Mouse (Mus musculus) heart, embryonic 11.5 days (tissue): ENCODE results near the gene Slc4a2. TPM values are rescaled to one million over a fixed set of nuclear protein-coding genes. Genes with fewer than 3 reads are reported as not detected.
A peak's percentile ranks its signal among the peaks of the same experiment; 100 is the strongest.
"Not testable (repeated sequence)": the region's sequence is repeated elsewhere in the genome, so short reads cannot be mapped to it uniquely, and the experiment has no call there.

Source experiments
- ATAC-seq: fragments of 200-750 bp; cut with Nextera tagmentation; replicated peaks from 2 replicates; pipeline ENCODE4 v1.8.0; 2017; ENCODE audit warnings: moderate library complexity; ENCODE audit not compliant: insufficient number of reproducible peaks, low FRiP score, low TSS enrichment
- H3K27ac ChIP-seq: fragments of 300-500 bp; sonication (generic); 2 replicates; pipeline ENCODE4 v1.5.1; 2014; ENCODE audit warnings: mild to moderate bottlenecking, low read depth, low read length
- H3K27me3 ChIP-seq: fragments of 300-500 bp; sonication (generic); 2 replicates; pipeline ENCODE4 v1.6.1; 2014; ENCODE audit warnings: mild to moderate bottlenecking, low read length, mixed read lengths; ENCODE audit not compliant: control insufficient read depth, insufficient read depth
- H3K36me3 ChIP-seq: fragments of 300-500 bp; sonication (generic); 2 replicates; pipeline ENCODE4 v1.6.1; 2014; ENCODE audit warnings: mild to moderate bottlenecking, low read length, moderate library complexity, mixed read lengths; ENCODE audit not compliant: control insufficient read depth, insufficient read depth
- H3K4me1 ChIP-seq: fragments of 300-500 bp; sonication (generic); 2 replicates; pipeline ENCODE4 v1.6.1; 2014; ENCODE audit warnings: low read length; ENCODE audit not compliant: control insufficient read depth, insufficient read depth
- H3K4me2 ChIP-seq: fragments of 300-500 bp; sonication (generic); 2 replicates; pipeline ENCODE4 v1.6.1; 2014; ENCODE audit warnings: mild to moderate bottlenecking, moderate library complexity
- H3K4me3 ChIP-seq: fragments of 300-500 bp; sonication (generic); 2 replicates; pipeline ENCODE4 v1.5.1; 2014; ENCODE audit warnings: low read depth, low read length
- H3K9ac ChIP-seq: fragments of 300-500 bp; sonication (generic); 2 replicates; pipeline ENCODE4 v1.6.1; 2014; ENCODE audit warnings: mild to moderate bottlenecking, low read depth, low read length, moderate library complexity
- H3K9me3 ChIP-seq: fragments of 300-500 bp; sonication (generic); replicated peaks from 2 replicates; pipeline ENCODE4 v1.6.1; 2016; ENCODE audit warnings: low read length; ENCODE audit not compliant: control insufficient read depth
- WGBS: fragments of 180-500 bp; shearing (Covaris S2); extraction: QIAGEN DNeasy Blood & Tissue Kit; methylation state at CpG from one replicate; pipeline ENCODE4 v1.1.7; 2014; ENCODE audit not compliant: insufficient replicate concordance; 5-methylcytosine and 5-hydroxymethylcytosine counted together
- polyA plus RNA-seq: library from polyadenylated mRNA; unstranded; fragments of >200 nt; fragmentation: Nextera tagmentation; extraction: Ambion mirVana; gene quantifications from 2 replicates; pipeline ENCODE4 v1.2.1, GENCODE M21; 2014

Gene Slc4a2
- polyA plus RNA-seq, 1 experiment from 2014 or later = 17.9 TPM

DNA sequence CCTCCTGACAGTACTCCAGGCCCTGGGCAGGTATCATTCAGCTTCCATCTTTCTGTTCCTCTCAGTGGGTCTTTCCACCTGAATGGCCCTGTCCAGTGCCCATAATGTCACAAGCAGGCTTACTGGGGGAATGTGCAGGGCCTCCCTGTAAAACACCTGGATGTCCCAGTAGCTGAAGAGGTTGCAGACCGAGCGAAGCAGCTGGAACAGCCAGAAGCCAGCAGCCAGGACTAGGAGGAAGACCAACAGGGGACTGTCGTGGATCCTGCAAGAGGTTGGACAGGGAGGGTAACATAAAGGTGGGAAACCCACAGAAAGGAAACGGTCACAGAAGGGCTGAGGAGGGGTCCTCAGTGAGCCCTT, 34.0 kb upstream of the Slc4a2 start:
- H3K4me1 ChIP-seq = peaks cover 23% of the 10 kb centered on the region
- H3K9ac ChIP-seq = no peak overlapping the region
- no peaks in the 10 kb centered on the region for H3K36me3 ChIP-seq
- peak overlapping the region; percentile 20; the same call in 1 of the 2 replicates for H3K4me2 ChIP-seq
- H3K4me3 ChIP-seq = no peak overlapping the region
- no peak overlapping the region for H3K27ac ChIP-seq
- WGBS = 79% methylated on average over 4 of the region's 4 CpGs
- no peak for ATAC-seq
- H3K27me3 ChIP-seq = peaks cover 2% of the 10 kb centered on the region; the same call in 1 of the 2 replicates
- no peaks in the 10 kb centered on the region for H3K9me3 ChIP-seq

GRCm38 (mm10) chr5:24391864-24392263, 31.8 kb upstream of the Slc4a2 start, which contains the start of gene Atg9b:
Gene Atg9b, minus strand, starts transcription at chr5:24392143.
- no peak within 1 kb of the TSS for H3K9ac ChIP-seq
- H3K36me3 ChIP-seq = no peaks in the 10 kb centered on the region
- peaks cover 16% of the 10 kb centered on the region for H3K4me1 ChIP-seq
- ATAC-seq = no peak
- H3K27me3 ChIP-seq = no peaks in the 10 kb centered on the region; the same call in 1 of the 2 replicates
- H3K9me3 ChIP-seq = no peaks in the 10 kb centered on the region
- no peak within 1 kb of the TSS for H3K4me3 ChIP-seq
- 72% methylated on average over 7 of the region's 7 CpGs for WGBS
- H3K27ac ChIP-seq = no peak within 1 kb of the TSS
- H3K4me2 ChIP-seq = no peak within 1 kb of the TSS

GRCm38 (mm10) chr5:24392724-24393123, 30.9 kb upstream of the Slc4a2 start:
- 70% methylated on average over 7 of the region's 7 CpGs for WGBS
- no peak overlapping the region for H3K4me3 ChIP-seq
- no peak overlapping the region for H3K9ac ChIP-seq
- H3K27ac ChIP-seq = no peak overlapping the region
- no peaks in the 10 kb centered on the region for H3K27me3 ChIP-seq
- no peak overlapping the region for H3K4me2 ChIP-seq
- H3K4me1 ChIP-seq = peaks cover 10% of the 10 kb centered on the region
- no peaks in the 10 kb centered on the region for H3K9me3 ChIP-seq
- no peaks in the 10 kb centered on the region for H3K36me3 ChIP-seq
- ATAC-seq = no peak

- Histone ChIP-seq H3K36me3 (no peaks in the 10 kb centered on the region), H3K4me1 (peaks cover 8% of the 10 kb centered on the region), H3K9ac (peak within 1 kb of the TSS; percentile 77), H3K9me3 (no peaks in the 10 kb centered on the region), H3K27me3 (no peaks in the 10 kb centered on the region), H3K4me2 (peak within 1 kb of the TSS; percentile 61), H3K4me3 (peak within 1 kb of the TSS; percentile 70), H3K27ac (peak within 1 kb of the TSS; percentile 85)
- 19% methylated on average over 7 of the region's 7 CpGs for WGBS
- no peak for ATAC-seq
Observed at GRCm38 (mm10) chr5:24393392-24393997, 30.1 kb upstream of the Slc4a2 start, which contains the start of gene Abcb8. Gene Abcb8, plus strand, starts transcription at chr5:24393663.

GRCm38 (mm10) chr5:24394165-24394894, 29.3 kb upstream of the Slc4a2 start:
- Histone ChIP-seq H3K36me3 (no peaks in the 10 kb centered on the region), H3K4me1 (peaks cover 4% of the 10 kb centered on the region), H3K9ac (peak overlapping the region; percentile 77), H3K4me3 (peak overlapping the region; percentile 70), H3K27ac (peak overlapping the region; percentile 85), H3K9me3 (no peaks in the 10 kb centered on the region), H3K27me3 (no peaks in the 10 kb centered on the region), H3K4me2 (peak overlapping the region; percentile 61)
- ATAC-seq = peak; percentile 96
- 1% methylated on average over 36 of the region's 36 CpGs for WGBS

- H3K4me2 ChIP-seq, H3K4me1 ChIP-seq, ATAC-seq, H3K27ac ChIP-seq, H3K9ac ChIP-seq, H3K4me3 ChIP-seq, H3K36me3 ChIP-seq, H3K27me3 ChIP-seq, H3K9me3 ChIP-seq: not testable (repeated sequence)
- WGBS = 90% methylated on average over 6 of the region's 6 CpGs
Observed at GRCm38 (mm10) chr5:24396254-24396653, 27.4 kb upstream of the Slc4a2 start.

DNA sequence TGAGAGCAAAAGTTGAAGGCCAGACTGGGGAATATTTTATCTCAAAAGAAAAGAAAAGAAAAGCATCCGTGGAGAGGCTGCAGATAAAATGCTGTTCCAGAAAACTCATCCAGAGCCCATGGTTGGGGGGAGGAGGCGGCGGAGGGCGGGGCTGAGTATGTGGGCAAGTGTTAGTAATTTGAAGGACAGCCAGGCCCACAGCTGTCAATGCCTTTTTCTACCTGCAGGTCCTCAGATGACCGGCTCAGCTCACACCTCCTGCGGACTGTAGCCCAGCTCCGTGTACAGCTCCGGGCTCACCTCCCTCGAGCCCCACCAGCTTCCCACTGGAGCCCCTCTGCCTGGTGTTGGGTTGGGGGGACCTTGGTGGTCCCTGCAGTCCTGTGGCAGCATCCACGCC, 24.0 kb upstream of the Slc4a2 start:
- no peak for ATAC-seq
- H3K36me3 ChIP-seq = no peaks in the 10 kb centered on the region; the same call in 1 of the 2 replicates
- no peak overlapping the region for H3K9ac ChIP-seq
- WGBS = 76% methylated on average over 10 of the region's 10 CpGs
- no peak overlapping the region for H3K4me3 ChIP-seq
- H3K9me3 ChIP-seq = no peaks in the 10 kb centered on the region
- H3K27me3 ChIP-seq = no peaks in the 10 kb centered on the region
- no peak overlapping the region for H3K27ac ChIP-seq
- no peaks in the 10 kb centered on the region for H3K4me1 ChIP-seq
- H3K4me2 ChIP-seq = no peak overlapping the region

DNA sequence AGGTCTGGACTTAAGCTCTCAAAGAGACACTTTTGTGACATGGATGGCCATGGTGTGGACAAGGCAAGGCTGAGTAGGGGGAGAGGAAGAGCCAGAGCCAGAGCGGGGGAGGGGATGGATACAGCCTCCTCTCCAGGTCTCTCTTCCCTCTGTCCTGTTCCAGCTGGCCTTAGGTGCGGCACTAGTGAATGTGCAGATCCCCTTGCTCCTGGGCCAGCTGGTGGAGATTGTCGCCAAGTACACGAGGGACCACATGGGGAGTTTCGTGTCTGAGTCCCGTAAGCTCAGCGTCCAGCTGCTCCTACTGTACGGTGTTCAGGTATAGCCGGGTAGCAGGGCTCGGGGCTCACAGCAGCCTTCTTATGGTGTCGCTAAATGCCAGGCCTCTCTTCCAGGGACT, 23.3 kb upstream of the Slc4a2 start:
- H3K9ac ChIP-seq = no peak overlapping the region
- no peak overlapping the region for H3K27ac ChIP-seq
- no peak for ATAC-seq
- no peak overlapping the region for H3K4me2 ChIP-seq
- no peaks in the 10 kb centered on the region for H3K4me1 ChIP-seq
- H3K9me3 ChIP-seq = no peaks in the 10 kb centered on the region
- no peaks in the 10 kb centered on the region; the same call in 1 of the 2 replicates for H3K36me3 ChIP-seq
- H3K27me3 ChIP-seq = no peaks in the 10 kb centered on the region
- H3K4me3 ChIP-seq = no peak overlapping the region
- 87% methylated on average over 11 of the region's 11 CpGs for WGBS
